Mouse (Mus musculus): ENCODE data around the gene Nlrc5.

DNA sequence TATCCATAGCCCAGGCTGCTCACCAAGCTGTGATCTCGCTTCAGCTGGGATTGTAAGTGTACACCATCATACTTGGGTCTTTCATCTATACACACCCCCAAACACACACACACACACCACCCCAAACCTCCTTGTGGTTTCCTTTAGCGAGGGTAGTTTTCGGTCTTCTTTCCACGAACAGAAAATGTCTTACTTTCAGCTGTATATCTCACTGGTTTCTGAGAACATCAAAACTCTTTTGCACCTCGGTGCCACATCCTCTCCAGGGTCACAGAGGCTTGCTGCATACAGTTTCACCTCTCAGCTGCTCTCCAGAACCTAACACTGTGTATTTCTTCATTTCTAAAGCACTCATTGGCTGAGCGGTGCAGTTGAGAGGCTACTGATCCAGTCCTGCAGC lies 20.6 kb upstream of the Nlrc5 start:
- TF ChIP-seq CTCF (IDR thresholded peaks at IDR 0.05; ENCODE audit: insufficient read depth, low read length) (no peak), POLR2A (IDR thresholded peaks at IDR 0.05; ENCODE audit: borderline replicate concordance, extremely low read depth, low read depth, low read length) (no peak)
